Mouse (Mus musculus) testis, adult 2 months (tissue): ENCODE results near the gene Olfr871.

Experiments used
- CTCF ChIP-seq: fragments of 200-500 bp; IDR thresholded peaks from 2 replicates; pipeline ENCODE4 v1.5.1; 2012; ENCODE audit warnings: low read depth, mild to moderate bottlenecking, inconsistent platforms, low read length, moderate library complexity; ENCODE audit not compliant: control insufficient read depth, insufficient read depth, insufficient replicate concordance
- POLR2A ChIP-seq: fragments of 200-500 bp; IDR thresholded peaks from 2 replicates; pipeline ENCODE4 v1.6.1; 2012; ENCODE audit warnings: low read depth, mild to moderate bottlenecking, inconsistent platforms, low read length, moderate library complexity; ENCODE audit not compliant: control insufficient read depth

GRCm38 (mm10) chr9:20211477-20211876 lies 530 bp upstream of the Olfr871 start:
- no peak for TF ChIP-seq POLR2A
- no peak for TF ChIP-seq CTCF
